Mouse (Mus musculus) neural tube, embryonic 15.5 days (tissue): Measurements from ENCODE around the gene BC024978. TPM values are rescaled to one million over a fixed set of nuclear protein-coding genes. Genes with fewer than 3 reads are reported as not detected.
A peak's percentile ranks its signal among the peaks of the same experiment; 100 is the strongest.
"Not testable (repeated sequence)": the region's sequence is repeated elsewhere in the genome, so short reads cannot be mapped to it uniquely, and the experiment has no call there.

Experiments used
- ATAC-seq: fragments of 200-750 bp; cut with Nextera tagmentation; 2 replicates; pipeline ENCODE4 v1.8.0; 2017; ENCODE audit warnings: mild to moderate bottlenecking, moderate TSS enrichment, moderate library complexity; ENCODE audit not compliant: low FRiP score
- H3K27ac ChIP-seq: fragments of 300-500 bp; sonication (generic); replicated peaks from 2 replicates; pipeline ENCODE4 v1.5.1; 2015; ENCODE audit warnings: mild to moderate bottlenecking, inconsistent platforms
- H3K27me3 ChIP-seq: fragments of 300-500 bp; sonication (generic); replicated peaks from 2 replicates; pipeline ENCODE4 v1.6.1; 2015; ENCODE audit warnings: inconsistent platforms
- H3K36me3 ChIP-seq: fragments of 300-500 bp; sonication (generic); 2 replicates; pipeline ENCODE4 v1.6.1; 2015; ENCODE audit warnings: inconsistent platforms
- H3K4me1 ChIP-seq: fragments of 300-500 bp; sonication (generic); 2 replicates; pipeline ENCODE4 v1.6.1; 2015; ENCODE audit warnings: inconsistent platforms
- H3K4me2 ChIP-seq: fragments of 300-500 bp; sonication (generic); 2 replicates; pipeline ENCODE4 v1.6.1; 2015; ENCODE audit warnings: inconsistent platforms, mild to moderate bottlenecking, moderate library complexity
- H3K4me3 ChIP-seq: fragments of 300-500 bp; sonication (generic); replicated peaks from 2 replicates; pipeline ENCODE4 v1.5.1; 2015; ENCODE audit warnings: mild to moderate bottlenecking, inconsistent platforms
- H3K9ac ChIP-seq: fragments of 300-500 bp; sonication (generic); replicated peaks from 2 replicates; pipeline ENCODE4 v1.6.1; 2015; ENCODE audit warnings: mild to moderate bottlenecking, inconsistent platforms
- H3K9me3 ChIP-seq: fragments of 300-500 bp; sonication (generic); replicated peaks from 2 replicates; pipeline ENCODE4 v1.6.1; 2016; ENCODE audit warnings: inconsistent platforms
- WGBS: fragments of 180-500 bp; shearing (Covaris S2); methylation state at CpG from one replicate; pipeline ENCODE4 v1.1.7; 2015; ENCODE audit warnings: mixed read lengths; 5-methylcytosine and 5-hydroxymethylcytosine counted together
- polyA plus RNA-seq: library from polyadenylated mRNA; unstranded; fragments of >200 nt; fragmentation: Nextera tagmentation; extraction: Ambion mirVana; gene quantifications from 2 replicates; pipeline ENCODE4 v1.2.1, GENCODE M21; 2015

Gene BC024978
- polyA plus RNA-seq, 1 experiment from 2014 or later, result 3.4 TPM

GRCm38 (mm10) chr7:27228865-27229264, 33.3 kb downstream of the BC024978 start:
- H3K4me2 ChIP-seq, result peak overlapping the region; percentile 89
- H3K27me3 ChIP-seq, result no peaks in the 10 kb centered on the region
- H3K4me3 ChIP-seq, result peak overlapping the region; percentile 87
- peak overlapping the region; percentile 88 for H3K9ac ChIP-seq
- no peaks in the 10 kb centered on the region for H3K36me3 ChIP-seq
- H3K9me3 ChIP-seq, result no peaks in the 10 kb centered on the region
- 15% methylated on average over 6 of the region's 6 CpGs for WGBS
- peak overlapping the region; percentile 91 for H3K27ac ChIP-seq
- peaks cover 58% of the 10 kb centered on the region for H3K4me1 ChIP-seq
- ATAC-seq, result peak; percentile 0; the same call in 1 of the 2 replicates

GRCm38 (mm10) chr7:27230781-27231180, 35.2 kb downstream of the BC024978 start:
- Histone ChIP-seq H3K36me3 (no peaks in the 10 kb centered on the region), H3K4me2 (no peak overlapping the region), H3K9ac (no peak overlapping the region), H3K4me1 (peaks cover 45% of the 10 kb centered on the region), H3K27me3 (no peaks in the 10 kb centered on the region), H3K4me3 (no peak overlapping the region), H3K9me3 (no peaks in the 10 kb centered on the region), H3K27ac (no peak overlapping the region)
- no peak for ATAC-seq
- WGBS, result 80% methylated on average over 4 of the region's 4 CpGs

DNA sequence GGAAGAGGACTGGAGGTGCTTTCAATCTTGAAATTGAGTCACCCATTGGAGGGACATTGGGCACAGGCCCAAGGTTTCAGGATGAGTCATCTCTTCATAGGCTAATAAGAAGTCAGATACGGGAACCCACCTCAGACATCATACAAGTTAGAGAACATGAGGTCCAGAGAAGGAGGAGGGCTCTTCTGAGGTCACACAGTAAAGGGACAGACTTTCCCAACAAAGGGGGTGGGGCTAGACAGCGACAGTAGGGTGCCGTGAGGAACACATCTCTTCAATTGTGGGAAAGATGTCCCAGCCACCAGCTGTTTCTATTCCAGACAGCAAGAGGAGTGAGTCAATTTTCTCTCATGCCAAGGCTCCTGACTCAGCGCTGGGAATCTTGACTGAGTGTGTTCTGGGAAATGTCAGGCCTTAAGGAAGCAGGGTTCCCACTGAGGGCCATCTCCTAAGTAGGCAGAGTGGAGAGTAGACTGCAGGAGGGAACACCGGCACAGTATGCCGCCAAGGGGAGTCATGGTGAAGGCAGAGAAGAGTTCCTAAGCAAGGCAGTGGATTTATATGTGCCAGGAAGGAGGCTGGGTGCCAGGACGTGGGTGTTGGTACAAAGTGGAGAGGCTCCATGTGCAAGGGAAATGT, 36.2 kb downstream of the BC024978 start:
- Histone ChIP-seq H3K4me3 (no peak overlapping the region), H3K9me3 (no peaks in the 10 kb centered on the region), H3K27ac (peak overlapping the region; percentile 78), H3K4me1 (peaks cover 34% of the 10 kb centered on the region), H3K4me2 (0 out of 2 replicates have a peak overlapping the region, but pooled peaks have one; percentile 68), H3K9ac (no peak overlapping the region), H3K27me3 (no peaks in the 10 kb centered on the region), H3K36me3 (no peaks in the 10 kb centered on the region)
- ATAC-seq, result no peak
- WGBS, result 76% methylated on average over 7 of the region's 7 CpGs

- no peaks in the 10 kb centered on the region for H3K9me3 ChIP-seq
- ATAC-seq, result peak; percentile 93
- H3K4me1 ChIP-seq, result peaks cover 24% of the 10 kb centered on the region
- peak within 1 kb of the TSS; percentile 78 for H3K27ac ChIP-seq
- 0% methylated on average over 25 of the region's 25 CpGs for WGBS
- H3K27me3 ChIP-seq, result no peaks in the 10 kb centered on the region
- peak within 1 kb of the TSS; percentile 68 for H3K4me2 ChIP-seq
- H3K4me3 ChIP-seq, result peak within 1 kb of the TSS; percentile 61
- H3K36me3 ChIP-seq, result no peaks in the 10 kb centered on the region
- peak within 1 kb of the TSS; percentile 48 for H3K9ac ChIP-seq
These were observed 37.2 kb downstream of the BC024978 start, which contains the start of gene Coq8b for GRCm38 (mm10) chr7:27232781-27233281. Gene Coq8b (plus strand): TSS chr7:27233023.

GRCm38 (mm10) chr7:27233300-27233699, 37.7 kb downstream of the BC024978 start:
- ATAC-seq, result peak; percentile 36; the same call in 1 of the 2 replicates
- Histone ChIP-seq H3K27me3 (no peaks in the 10 kb centered on the region), H3K4me3 (peak overlapping the region; percentile 61), H3K27ac (peak overlapping the region; percentile 78), H3K36me3 (no peaks in the 10 kb centered on the region), H3K4me1 (peaks cover 24% of the 10 kb centered on the region), H3K4me2 (peak overlapping the region; percentile 68), H3K9me3 (no peaks in the 10 kb centered on the region), H3K9ac (peak overlapping the region; percentile 48)
- 4% methylated on average over 6 of the region's 6 CpGs for WGBS

- H3K36me3 ChIP-seq, result peaks cover 10% of the 10 kb centered on the region
- H3K4me1 ChIP-seq, result peaks cover 17% of the 10 kb centered on the region
- no peak overlapping the region for H3K4me2 ChIP-seq
- no peaks in the 10 kb centered on the region for H3K9me3 ChIP-seq
- no peak overlapping the region for H3K4me3 ChIP-seq
- no peaks in the 10 kb centered on the region for H3K27me3 ChIP-seq
- no peak overlapping the region for H3K27ac ChIP-seq
- no peak overlapping the region for H3K9ac ChIP-seq
- ATAC-seq, result no peak
- 94% methylated on average over 2 of the region's 2 CpGs for WGBS
These were observed 40.1 kb downstream of the BC024978 start for GRCm38 (mm10) chr7:27235726-27236125.

GRCm38 (mm10) chr7:27237527-27237926, 41.9 kb downstream of the BC024978 start:
- no peaks in the 10 kb centered on the region for H3K9me3 ChIP-seq
- no peak overlapping the region for H3K4me3 ChIP-seq
- H3K9ac ChIP-seq, result no peak overlapping the region
- H3K36me3 ChIP-seq, result peaks cover 26% of the 10 kb centered on the region
- no peak overlapping the region for H3K27ac ChIP-seq
- H3K4me2 ChIP-seq, result no peak overlapping the region
- H3K27me3 ChIP-seq, result no peaks in the 10 kb centered on the region
- no peak for ATAC-seq
- H3K4me1 ChIP-seq, result peaks cover 13% of the 10 kb centered on the region
- 93% methylated on average over 2 of the region's 2 CpGs for WGBS

DNA sequence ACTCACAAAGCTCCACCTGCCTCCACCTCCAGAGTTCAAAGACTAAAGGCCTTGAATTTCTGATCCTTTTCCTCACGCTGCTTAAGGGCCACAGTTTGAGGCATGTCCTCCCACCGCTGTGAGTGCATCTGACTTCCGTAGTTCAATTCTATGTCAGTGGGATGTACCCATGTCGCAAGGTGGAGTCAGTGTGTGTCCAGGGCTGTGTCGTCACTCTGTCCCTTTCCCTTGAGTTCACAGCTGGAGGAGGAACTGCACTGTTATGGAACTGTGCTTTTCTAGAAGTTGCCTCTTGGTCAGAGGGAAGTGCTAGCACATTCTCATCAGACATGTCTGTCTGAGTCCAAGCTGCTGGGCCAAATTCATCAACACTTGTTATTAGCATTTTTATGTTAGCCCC, 43.0 kb downstream of the BC024978 start:
- 86% methylated on average over 5 of the region's 5 CpGs for WGBS
- Histone ChIP-seq H3K4me1 (peaks cover 9% of the 10 kb centered on the region), H3K9me3 (no peaks in the 10 kb centered on the region), H3K27ac (no peak overlapping the region), H3K4me2 (no peak overlapping the region), H3K27me3 (no peaks in the 10 kb centered on the region), H3K36me3 (peaks cover 37% of the 10 kb centered on the region), H3K4me3 (no peak overlapping the region), H3K9ac (no peak overlapping the region)
- ATAC-seq, result no peak

DNA sequence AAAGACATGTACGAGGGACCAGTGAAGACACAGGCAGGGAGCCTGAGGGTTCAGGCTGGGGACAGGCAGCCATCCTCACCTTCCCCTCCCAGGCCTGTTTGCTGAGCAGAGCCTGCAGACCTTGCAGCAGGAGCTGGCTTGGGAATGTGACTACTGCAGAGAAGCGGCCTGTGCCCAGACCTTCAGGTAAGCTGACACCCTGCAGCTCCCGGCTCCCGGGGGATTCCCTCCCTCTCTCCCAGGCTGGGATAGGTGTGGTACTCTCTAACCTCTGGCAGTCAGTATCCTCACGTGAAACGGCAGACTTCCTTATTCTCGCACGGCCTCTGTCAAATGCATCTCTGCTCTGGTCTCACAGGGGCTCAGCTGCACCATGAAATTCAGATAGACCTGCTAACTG, 47.6 kb downstream of the BC024978 start:
- Histone ChIP-seq H3K4me1 (no peaks in the 10 kb centered on the region), H3K9me3 (no peaks in the 10 kb centered on the region), H3K36me3 (peaks cover 63% of the 10 kb centered on the region), H3K4me2 (no peak overlapping the region), H3K27me3 (no peaks in the 10 kb centered on the region), H3K4me3 (no peak overlapping the region), H3K27ac (no peak overlapping the region), H3K9ac (no peak overlapping the region)
- no peak for ATAC-seq
- 74% methylated on average over 8 of the region's 8 CpGs for WGBS

GRCm38 (mm10) chr7:27244088-27244487, 48.5 kb downstream of the BC024978 start:
- H3K4me2 ChIP-seq, H3K4me1 ChIP-seq, H3K27me3 ChIP-seq, H3K9ac ChIP-seq, ATAC-seq, H3K9me3 ChIP-seq, H3K27ac ChIP-seq, H3K4me3 ChIP-seq: not testable (repeated sequence)
- 92% methylated on average over 2 of the region's 2 CpGs for WGBS
- H3K36me3 ChIP-seq, result peaks cover 63% of the 10 kb centered on the region

- Histone ChIP-seq H3K36me3 (peaks cover 44% of the 10 kb centered on the region), H3K9me3 (no peaks in the 10 kb centered on the region), H3K27me3 (no peaks in the 10 kb centered on the region), H3K4me1 (no peaks in the 10 kb centered on the region), H3K27ac (no peak overlapping the region), H3K9ac (no peak overlapping the region), H3K4me3 (no peak overlapping the region), H3K4me2 (no peak overlapping the region)
- WGBS, result 93% methylated on average over 2 of the region's 2 CpGs
- no peak for ATAC-seq
These were observed 53.6 kb downstream of the BC024978 start for GRCm38 (mm10) chr7:27249146-27249545.

- peaks cover 44% of the 10 kb centered on the region for H3K36me3 ChIP-seq
- H3K27ac ChIP-seq, result no peak overlapping the region
- no peak overlapping the region for H3K4me3 ChIP-seq
- H3K4me1 ChIP-seq, result no peaks in the 10 kb centered on the region
- H3K9me3 ChIP-seq, result no peaks in the 10 kb centered on the region
- WGBS, result 92% methylated on average over 5 of the region's 5 CpGs
- no peak for ATAC-seq
- no peaks in the 10 kb centered on the region for H3K27me3 ChIP-seq
- H3K9ac ChIP-seq, result no peak overlapping the region
- H3K4me2 ChIP-seq, result no peak overlapping the region
These were observed 54.3 kb downstream of the BC024978 start for GRCm38 (mm10) chr7:27249928-27250327.
